Mouse (Mus musculus): ENCODE results near the gene Dyrk4. TPM values are rescaled to one million over a fixed set of nuclear protein-coding genes. Genes with fewer than 3 reads are reported as not detected.
A peak's percentile ranks its signal among the peaks of the same experiment; 100 is the strongest.

Gene Dyrk4
- polyA plus RNA-seq, 1 experiment from 2014 or later = not detected

- peak overlapping the region; percentile 89 for H3K9ac ChIP-seq
- H3K4me2 ChIP-seq = peak overlapping the region; percentile 88
- H3K4me3 ChIP-seq (replicated peaks) = peak overlapping the region; percentile 92
- 55% methylated on average over 2 of the region's 2 CpGs for WGBS (ENCODE audit: insufficient replicate concordance)
- 0 out of 2 replicates have a peak overlapping the region, but pooled peaks have one; percentile 86 for H3K27ac ChIP-seq (replicated peaks)
- H3K4me1 ChIP-seq (replicated peaks) = peaks cover 36% of the 10 kb centered on the region
- no peak for ATAC-seq (ENCODE audit: insufficient read depth)
- no peaks in the 10 kb centered on the region for H3K9me3 ChIP-seq (replicated peaks)
- peaks cover 31% of the 10 kb centered on the region for H3K36me3 ChIP-seq (replicated peaks)
- H3K27me3 ChIP-seq = no peaks in the 10 kb centered on the region
Observed at GRCm38 (mm10) chr6:126938047-126938446, 16.4 kb upstream of the Dyrk4 start.

GRCm38 (mm10) chr6:126932896-126933295 is 11.3 kb upstream of the Dyrk4 start:
- Histone ChIP-seq H3K4me2 (no peak overlapping the region), H3K27ac (replicated peaks) (no peak overlapping the region), H3K27me3 (no peaks in the 10 kb centered on the region), H3K4me1 (replicated peaks) (peaks cover 8% of the 10 kb centered on the region), H3K9ac (no peak overlapping the region), H3K4me3 (replicated peaks) (no peak overlapping the region), H3K9me3 (replicated peaks) (no peaks in the 10 kb centered on the region), H3K36me3 (replicated peaks) (peaks cover 73% of the 10 kb centered on the region)
- 74% methylated on average over 2 of the region's 2 CpGs for WGBS (ENCODE audit: insufficient replicate concordance)
- no peak for ATAC-seq (ENCODE audit: insufficient read depth)

GRCm38 (mm10) chr6:126914928-126915327 is 6.7 kb downstream of the Dyrk4 start:
- Histone ChIP-seq H3K4me1 (replicated peaks) (no peaks in the 10 kb centered on the region), H3K27me3 (no peaks in the 10 kb centered on the region), H3K9ac (no peak overlapping the region), H3K9me3 (replicated peaks) (no peaks in the 10 kb centered on the region), H3K4me3 (replicated peaks) (no peak overlapping the region), H3K4me2 (no peak overlapping the region), H3K27ac (replicated peaks) (no peak overlapping the region), H3K36me3 (replicated peaks) (no peaks in the 10 kb centered on the region)
- 64% methylated on average over 5 of the region's 5 CpGs for WGBS (ENCODE audit: insufficient replicate concordance)
- ATAC-seq (ENCODE audit: insufficient read depth) = no peak

DNA sequence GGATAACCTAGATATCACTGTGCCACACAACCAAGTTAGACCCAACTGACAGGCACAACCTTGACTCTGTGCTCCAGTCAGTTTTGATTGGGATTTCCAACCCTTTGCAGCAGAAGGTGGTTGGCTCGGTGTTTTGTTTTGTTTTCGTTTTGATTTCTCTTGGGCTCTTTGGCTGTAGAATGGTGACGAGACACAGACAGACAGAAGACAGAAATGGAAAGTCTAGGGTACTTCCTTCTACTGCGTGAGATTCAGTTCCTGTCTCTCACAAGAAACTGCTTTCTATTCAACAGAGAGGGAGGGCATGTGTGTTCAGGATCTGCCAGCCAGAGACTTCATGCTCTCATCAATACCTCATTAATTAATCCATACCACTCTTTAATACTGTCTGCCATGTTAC is 10.9 kb downstream of the Dyrk4 start:
- no peak for ATAC-seq (ENCODE audit: insufficient read depth)
- H3K36me3 ChIP-seq (replicated peaks) = no peaks in the 10 kb centered on the region
- H3K9me3 ChIP-seq (replicated peaks) = no peaks in the 10 kb centered on the region
- 43% methylated on average over 4 of the region's 4 CpGs for WGBS (ENCODE audit: insufficient replicate concordance)
- H3K4me1 ChIP-seq (replicated peaks) = no peaks in the 10 kb centered on the region
- no peaks in the 10 kb centered on the region for H3K27me3 ChIP-seq
- no peak overlapping the region for H3K9ac ChIP-seq
- H3K27ac ChIP-seq (replicated peaks) = no peak overlapping the region
- H3K4me3 ChIP-seq (replicated peaks) = no peak overlapping the region
- H3K4me2 ChIP-seq = no peak overlapping the region

GRCm38 (mm10) chr6:126907876-126908275 is 13.8 kb downstream of the Dyrk4 start:
- Histone ChIP-seq H3K9me3 (replicated peaks) (no peaks in the 10 kb centered on the region), H3K4me2 (no peak overlapping the region), H3K27ac (replicated peaks) (no peak overlapping the region), H3K36me3 (replicated peaks) (no peaks in the 10 kb centered on the region), H3K4me3 (replicated peaks) (no peak overlapping the region), H3K4me1 (replicated peaks) (no peaks in the 10 kb centered on the region), H3K9ac (no peak overlapping the region), H3K27me3 (no peaks in the 10 kb centered on the region)
- WGBS (ENCODE audit: insufficient replicate concordance) = 40% methylated on average over 3 of the region's 3 CpGs
- no peak for ATAC-seq (ENCODE audit: insufficient read depth)

GRCm38 (mm10) chr6:126907378-126907777 is 14.3 kb downstream of the Dyrk4 start:
- no peak overlapping the region for H3K9ac ChIP-seq
- H3K4me3 ChIP-seq (replicated peaks) = no peak overlapping the region
- H3K27me3 ChIP-seq = no peaks in the 10 kb centered on the region
- no peak overlapping the region for H3K4me2 ChIP-seq
- H3K9me3 ChIP-seq (replicated peaks) = no peaks in the 10 kb centered on the region
- 60% methylated on average over 4 of the region's 5 CpGs for WGBS (ENCODE audit: insufficient replicate concordance)
- no peak for ATAC-seq (ENCODE audit: insufficient read depth)
- no peak overlapping the region for H3K27ac ChIP-seq (replicated peaks)
- H3K4me1 ChIP-seq (replicated peaks) = no peaks in the 10 kb centered on the region
- H3K36me3 ChIP-seq (replicated peaks) = no peaks in the 10 kb centered on the region

DNA sequence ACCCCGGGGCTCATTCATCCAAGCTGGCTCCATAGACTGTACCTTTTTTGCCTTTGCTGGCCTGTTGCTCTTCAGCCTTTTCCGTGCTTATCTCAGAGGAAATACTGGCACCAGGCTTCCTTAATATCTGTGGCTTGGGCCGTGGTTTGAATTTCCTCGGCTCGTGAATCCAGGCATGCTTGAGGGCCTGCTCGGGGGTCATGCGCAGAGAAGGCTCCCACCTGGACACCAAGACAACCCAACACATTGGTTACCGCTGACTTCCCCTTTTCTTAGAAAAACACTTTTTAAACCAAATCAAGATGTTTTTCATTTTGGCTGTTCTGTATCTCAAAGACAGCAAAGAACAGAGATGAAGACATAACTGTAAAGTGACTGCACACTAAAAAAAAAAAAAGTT is 44.5 kb downstream of the Dyrk4 start:
- Histone ChIP-seq H3K36me3 (replicated peaks) (no peaks in the 10 kb centered on the region), H3K4me3 (replicated peaks) (no peak overlapping the region), H3K9me3 (replicated peaks) (no peaks in the 10 kb centered on the region), H3K4me2 (no peak overlapping the region), H3K27ac (replicated peaks) (no peak overlapping the region), H3K27me3 (no peaks in the 10 kb centered on the region), H3K4me1 (replicated peaks) (no peaks in the 10 kb centered on the region), H3K9ac (no peak overlapping the region)
- no peak for ATAC-seq (ENCODE audit: insufficient read depth)
- 18% methylated on average over 8 of the region's 8 CpGs for WGBS (ENCODE audit: insufficient replicate concordance)

DNA sequence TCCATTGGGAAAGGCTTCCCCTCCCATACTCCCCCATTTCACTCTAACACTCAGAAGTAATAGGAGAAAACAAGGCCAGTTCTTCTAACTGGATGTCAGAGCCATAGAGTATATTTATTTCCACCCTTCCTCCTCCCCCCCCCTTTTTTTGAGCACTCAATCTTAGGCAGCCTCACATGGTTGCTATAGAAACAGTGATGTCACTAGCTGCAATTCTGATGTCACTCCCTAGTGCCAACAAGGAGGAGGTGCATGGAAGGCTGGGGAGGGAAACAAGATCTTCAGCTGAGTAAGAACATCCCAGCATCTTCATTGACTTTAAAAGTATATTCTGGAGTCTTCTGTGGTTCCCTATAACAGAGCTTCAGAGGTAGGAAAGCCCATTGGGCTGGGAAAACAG is 68.8 kb downstream of the Dyrk4 start, which contains the start of gene Akap3:
Akap3 (plus strand) TSS at position 218 of the 400 bp plus-strand sequence.
- Histone ChIP-seq H3K4me2 (no peak within 1 kb of the TSS), H3K36me3 (replicated peaks) (no peaks in the 10 kb centered on the region), H3K9me3 (replicated peaks) (no peaks in the 10 kb centered on the region), H3K4me3 (replicated peaks) (no peak within 1 kb of the TSS), H3K9ac (no peak within 1 kb of the TSS), H3K27ac (replicated peaks) (no peak within 1 kb of the TSS), H3K27me3 (peaks cover 6% of the 10 kb centered on the region; the same call in 1 of the 2 replicates), H3K4me1 (replicated peaks) (peaks cover 11% of the 10 kb centered on the region)
- no peak for ATAC-seq (ENCODE audit: insufficient read depth)

GRCm38 (mm10) chr6:126848712-126849704 is 72.6 kb downstream of the Dyrk4 start, which contains the start of gene Ndufa9:
Ndufa9 (minus strand) TSS chr6:126849136.
- Histone ChIP-seq H3K4me1 (replicated peaks) (peaks cover 22% of the 10 kb centered on the region), H3K4me3 (replicated peaks) (peak within 1 kb of the TSS; percentile 87), H3K9ac (peak within 1 kb of the TSS; percentile 79), H3K27me3 (peaks cover 6% of the 10 kb centered on the region; the same call in 1 of the 2 replicates), H3K27ac (replicated peaks) (peak within 1 kb of the TSS; percentile 38; the same call in 1 of the 2 replicates), H3K9me3 (replicated peaks) (no peaks in the 10 kb centered on the region), H3K4me2 (peak within 1 kb of the TSS; percentile 73), H3K36me3 (replicated peaks) (peaks cover 5% of the 10 kb centered on the region)
- ATAC-seq (ENCODE audit: insufficient read depth) = peak; percentile 75
- 7% methylated on average over 46 of the region's 46 CpGs for WGBS (ENCODE audit: insufficient replicate concordance)

- no peak overlapping the region for H3K27ac ChIP-seq (replicated peaks)
- H3K9me3 ChIP-seq (replicated peaks) = no peaks in the 10 kb centered on the region
- no peak overlapping the region for H3K4me2 ChIP-seq
- H3K4me3 ChIP-seq (replicated peaks) = no peak overlapping the region
- peaks cover 93% of the 10 kb centered on the region for H3K36me3 ChIP-seq (replicated peaks)
- H3K9ac ChIP-seq = no peak overlapping the region
- no peaks in the 10 kb centered on the region for H3K4me1 ChIP-seq (replicated peaks)
- no peaks in the 10 kb centered on the region for H3K27me3 ChIP-seq
- no peak for ATAC-seq (ENCODE audit: insufficient read depth)
- WGBS (ENCODE audit: insufficient replicate concordance) = 43% methylated on average over 8 of the region's 8 CpGs
Observed at GRCm38 (mm10) chr6:126836628-126837027, 85.0 kb downstream of the Dyrk4 start.
